Mouse (Mus musculus) lung, embryonic 16.5 days (tissue): ENCODE data around the gene Frem1. TPM values are rescaled to one million over a fixed set of nuclear protein-coding genes. Genes with fewer than 3 reads are reported as not detected.

Source experiments
- ATAC-seq: fragments of 200-750 bp; cut with Nextera tagmentation; 2 replicates; pipeline ENCODE4 v1.8.0; 2017; ENCODE audit warnings: low read depth, mild to moderate bottlenecking, moderate library complexity
- H3K27ac ChIP-seq: fragments of 300-500 bp; sonication (generic); 2 replicates; pipeline ENCODE4 v1.5.1; 2014; ENCODE audit warnings: mild to moderate bottlenecking, control low read depth, low read length
- H3K27me3 ChIP-seq: fragments of 300-500 bp; sonication (generic); 2 replicates; pipeline ENCODE4 v1.6.1; 2014; ENCODE audit warnings: low read depth, low read length, mixed read lengths; ENCODE audit not compliant: control insufficient read depth, insufficient read depth
- H3K36me3 ChIP-seq: fragments of 300-500 bp; sonication (generic); 2 replicates; pipeline ENCODE4 v1.6.1; 2014; ENCODE audit warnings: low read length; ENCODE audit not compliant: control insufficient read depth, insufficient read depth
- H3K4me1 ChIP-seq: fragments of 300-500 bp; sonication (generic); replicated peaks from 2 replicates; pipeline ENCODE4 v1.6.1; 2014; ENCODE audit warnings: low read length, mixed read lengths; ENCODE audit not compliant: control insufficient read depth, insufficient read depth
- H3K4me2 ChIP-seq: fragments of 300-500 bp; sonication (generic); 2 replicates; pipeline ENCODE4 v1.6.1; 2014; ENCODE audit warnings: low read depth, low read length, control low read depth
- H3K4me3 ChIP-seq: fragments of 300-500 bp; sonication (generic); 2 replicates; pipeline ENCODE4 v1.5.1; 2014; ENCODE audit warnings: mild to moderate bottlenecking, low read length, control low read depth
- H3K9ac ChIP-seq: fragments of 300-500 bp; sonication (generic); 2 replicates; pipeline ENCODE4 v1.6.1; 2014; ENCODE audit warnings: low read length, control low read depth
- H3K9me3 ChIP-seq: fragments of 300-500 bp; sonication (generic); 2 replicates; pipeline ENCODE4 v1.6.1; 2016; ENCODE audit warnings: low read length; ENCODE audit not compliant: control insufficient read depth
- WGBS: fragments of 180-500 bp; shearing (Covaris S2); extraction: QIAGEN DNeasy Blood & Tissue Kit; methylation state at CpG from one replicate; pipeline ENCODE4 v1.1.7; 2014; 5-methylcytosine and 5-hydroxymethylcytosine counted together
- polyA plus RNA-seq: library from polyadenylated mRNA; unstranded; fragments of >200 nt; fragmentation: Nextera tagmentation; extraction: Ambion mirVana; gene quantifications from 2 replicates; pipeline ENCODE4 v1.2.1, GENCODE M21; 2015

Gene Frem1
- polyA plus RNA-seq, 1 experiment from 2014 or later, result 31.9 TPM

- Histone ChIP-seq H3K36me3 (peaks cover 3% of the 10 kb centered on the region; the same call in 1 of the 2 replicates), H3K9me3 (no peaks in the 10 kb centered on the region), H3K9ac (no peak overlapping the region), H3K4me3 (no peak overlapping the region), H3K4me2 (no peak overlapping the region), H3K27me3 (no peaks in the 10 kb centered on the region), H3K4me1 (peaks cover 20% of the 10 kb centered on the region), H3K27ac (no peak overlapping the region)
- ATAC-seq, result no peak
- WGBS, result 65% methylated on average over 2 of the region's 2 CpGs
These were observed 133.5 kb downstream of the Frem1 start for GRCm38 (mm10) chr4:82918625-82919024.

GRCm38 (mm10) chr4:82916678-82917050 is 135.5 kb downstream of the Frem1 start:
- no peaks in the 10 kb centered on the region for H3K9me3 ChIP-seq
- H3K36me3 ChIP-seq, result peaks cover 3% of the 10 kb centered on the region; the same call in 1 of the 2 replicates
- H3K4me3 ChIP-seq, result no peak overlapping the region
- peaks cover 20% of the 10 kb centered on the region for H3K4me1 ChIP-seq
- no peak overlapping the region for H3K4me2 ChIP-seq
- no peak for ATAC-seq
- H3K9ac ChIP-seq, result no peak overlapping the region
- WGBS, result 45% methylated on average over 5 of the region's 5 CpGs
- H3K27ac ChIP-seq, result no peak overlapping the region
- no peaks in the 10 kb centered on the region for H3K27me3 ChIP-seq

- no peaks in the 10 kb centered on the region for H3K9me3 ChIP-seq
- 38% methylated on average over 14 of the region's 14 CpGs for WGBS
- H3K4me3 ChIP-seq, result no peak overlapping the region
- ATAC-seq, result no peak
- no peaks in the 10 kb centered on the region for H3K27me3 ChIP-seq
- no peak overlapping the region for H3K9ac ChIP-seq
- H3K27ac ChIP-seq, result peak overlapping the region; percentile 35; the same call in 1 of the 2 replicates
- peak overlapping the region; percentile 39 for H3K4me2 ChIP-seq
- H3K4me1 ChIP-seq, result peaks cover 20% of the 10 kb centered on the region
- peaks cover 3% of the 10 kb centered on the region; the same call in 1 of the 2 replicates for H3K36me3 ChIP-seq
These were observed 136.0 kb downstream of the Frem1 start for GRCm38 (mm10) chr4:82916003-82916677.

- Histone ChIP-seq H3K4me1 (peaks cover 20% of the 10 kb centered on the region), H3K36me3 (peaks cover 3% of the 10 kb centered on the region; the same call in 1 of the 2 replicates), H3K9me3 (no peaks in the 10 kb centered on the region), H3K4me2 (peak overlapping the region; percentile 39), H3K27ac (peak overlapping the region; percentile 35), H3K4me3 (no peak overlapping the region), H3K9ac (no peak overlapping the region), H3K27me3 (no peaks in the 10 kb centered on the region)
- peak; percentile 70; the same call in 1 of the 2 replicates for ATAC-seq
- 24% methylated on average over 7 of the region's 7 CpGs for WGBS
These were observed 136.6 kb downstream of the Frem1 start for GRCm38 (mm10) chr4:82915576-82915975.

GRCm38 (mm10) chr4:82914601-82915143 is 137.5 kb downstream of the Frem1 start:
- no peak for ATAC-seq
- WGBS, result 71% methylated on average over 11 of the region's 11 CpGs
- peak overlapping the region; percentile 49; the same call in 1 of the 2 replicates for H3K27ac ChIP-seq

GRCm38 (mm10) chr4:82895227-82895626 is 156.9 kb downstream of the Frem1 start:
- ATAC-seq, result no peak
- 72% methylated on average over 10 of the region's 10 CpGs for WGBS
- H3K27me3 ChIP-seq, result no peaks in the 10 kb centered on the region

More at GRCm38 (mm10) chr4:82914601-82915143, 137.5 kb downstream of the Frem1 start:
- Histone ChIP-seq H3K4me3 (no peak overlapping the region), H3K4me2 (no peak overlapping the region), H3K9me3 (no peaks in the 10 kb centered on the region), H3K4me1 (peaks cover 17% of the 10 kb centered on the region), H3K27me3 (no peaks in the 10 kb centered on the region), H3K9ac (no peak overlapping the region), H3K36me3 (peaks cover 3% of the 10 kb centered on the region; the same call in 1 of the 2 replicates)

GRCm38 (mm10) chr4:82892247-82892646 is 159.9 kb downstream of the Frem1 start:
- no peak for ATAC-seq
- no peak overlapping the region for H3K4me2 ChIP-seq
- H3K36me3 ChIP-seq, result 0 out of 2 replicates have a peak, but pooled peaks cover 3% of the 10 kb centered on the region
- H3K4me3 ChIP-seq, result no peak overlapping the region
- H3K9ac ChIP-seq, result no peak overlapping the region
- H3K27ac ChIP-seq, result no peak overlapping the region
- H3K4me1 ChIP-seq, result no peaks in the 10 kb centered on the region
- no peaks in the 10 kb centered on the region for H3K9me3 ChIP-seq
- WGBS, result 75% methylated on average over 5 of the region's 5 CpGs
- H3K27me3 ChIP-seq, result no peaks in the 10 kb centered on the region

More at GRCm38 (mm10) chr4:82895227-82895626, 156.9 kb downstream of the Frem1 start:
- Histone ChIP-seq H3K4me1 (no peaks in the 10 kb centered on the region), H3K36me3 (peaks cover 7% of the 10 kb centered on the region; the same call in 1 of the 2 replicates), H3K9me3 (no peaks in the 10 kb centered on the region), H3K4me2 (no peak overlapping the region), H3K9ac (no peak overlapping the region), H3K27ac (no peak overlapping the region), H3K4me3 (no peak overlapping the region)

- WGBS, result 78% methylated on average over 2 of the region's 2 CpGs
- no peak overlapping the region for H3K27ac ChIP-seq
These were observed 160.6 kb downstream of the Frem1 start for GRCm38 (mm10) chr4:82891566-82891965.

GRCm38 (mm10) chr4:82891049-82891448 is 161.1 kb downstream of the Frem1 start:
- Histone ChIP-seq H3K9me3 (no peaks in the 10 kb centered on the region), H3K27me3 (no peaks in the 10 kb centered on the region), H3K36me3 (no peaks in the 10 kb centered on the region), H3K4me3 (no peak overlapping the region), H3K4me2 (no peak overlapping the region), H3K9ac (no peak overlapping the region), H3K27ac (no peak overlapping the region), H3K4me1 (no peaks in the 10 kb centered on the region)
- 59% methylated on average over 7 of the region's 7 CpGs for WGBS
- peak; percentile 82 for ATAC-seq

More at GRCm38 (mm10) chr4:82891566-82891965, 160.6 kb downstream of the Frem1 start:
- H3K4me3 ChIP-seq, result no peak overlapping the region
- H3K4me1 ChIP-seq, result no peaks in the 10 kb centered on the region
- H3K9me3 ChIP-seq, result no peaks in the 10 kb centered on the region
- no peak overlapping the region for H3K9ac ChIP-seq
- H3K27me3 ChIP-seq, result no peaks in the 10 kb centered on the region
- H3K36me3 ChIP-seq, result 0 out of 2 replicates have a peak, but pooled peaks cover 2% of the 10 kb centered on the region
- no peak for ATAC-seq
- no peak overlapping the region for H3K4me2 ChIP-seq
